Mouse (Mus musculus): Measurements from ENCODE around the gene 5730596B20Rik. TPM values are rescaled to one million over a fixed set of nuclear protein-coding genes. Genes with fewer than 3 reads are reported as not detected.

The 5730596B20Rik gene
- polyA plus RNA-seq (2012; ENCODE audit: low replicate concordance), result not detected in 2 replicates

GRCm38 (mm10) chr6:52177061-52177735, at the start of gene 5730596B20Rik:
Gene 5730596B20Rik (plus strand): TSS chr6:52177498.

DNA sequence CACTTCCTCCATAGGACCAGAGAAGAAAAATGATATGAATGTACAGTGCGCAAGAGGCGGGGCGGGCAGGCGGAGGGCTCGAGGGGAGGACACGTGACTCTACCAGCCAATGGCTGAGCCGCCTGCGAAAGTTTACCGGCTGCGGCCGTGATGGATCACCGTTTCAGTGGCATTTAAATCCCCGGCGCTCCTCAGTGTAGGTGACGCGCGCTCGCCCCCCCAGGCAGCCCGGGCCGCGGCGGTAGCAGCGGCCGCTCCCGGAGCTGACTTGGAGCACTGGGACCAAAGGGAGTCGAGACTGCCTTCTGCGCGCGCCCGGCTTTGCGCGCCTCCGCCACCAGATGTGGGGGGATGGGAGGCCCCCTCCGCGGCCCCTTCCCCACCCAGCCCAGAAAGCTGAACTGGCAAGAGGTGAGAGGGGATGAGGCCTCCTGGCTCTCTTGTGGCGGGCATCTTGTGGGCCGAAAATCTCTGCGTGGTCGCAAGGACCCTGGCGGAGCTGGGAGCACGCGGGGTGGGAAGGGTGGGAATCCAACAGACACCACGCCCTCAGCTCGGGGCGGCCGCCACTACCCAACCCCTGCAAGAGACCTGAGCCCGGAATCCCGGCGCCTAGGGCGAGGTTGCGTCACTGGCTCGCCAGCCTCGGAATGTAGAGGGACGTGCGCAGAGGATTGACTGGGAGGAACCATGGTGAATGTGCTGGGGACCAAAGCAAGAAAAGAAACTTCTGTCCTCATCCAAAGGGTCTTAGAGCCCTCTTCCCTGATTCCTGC, 18.8 kb upstream of the 5730596B20Rik start, which contains the start of gene Hoxa1:
Hoxa1 (minus strand) TSS at position 42 of the 776 bp plus-strand sequence.

DNA sequence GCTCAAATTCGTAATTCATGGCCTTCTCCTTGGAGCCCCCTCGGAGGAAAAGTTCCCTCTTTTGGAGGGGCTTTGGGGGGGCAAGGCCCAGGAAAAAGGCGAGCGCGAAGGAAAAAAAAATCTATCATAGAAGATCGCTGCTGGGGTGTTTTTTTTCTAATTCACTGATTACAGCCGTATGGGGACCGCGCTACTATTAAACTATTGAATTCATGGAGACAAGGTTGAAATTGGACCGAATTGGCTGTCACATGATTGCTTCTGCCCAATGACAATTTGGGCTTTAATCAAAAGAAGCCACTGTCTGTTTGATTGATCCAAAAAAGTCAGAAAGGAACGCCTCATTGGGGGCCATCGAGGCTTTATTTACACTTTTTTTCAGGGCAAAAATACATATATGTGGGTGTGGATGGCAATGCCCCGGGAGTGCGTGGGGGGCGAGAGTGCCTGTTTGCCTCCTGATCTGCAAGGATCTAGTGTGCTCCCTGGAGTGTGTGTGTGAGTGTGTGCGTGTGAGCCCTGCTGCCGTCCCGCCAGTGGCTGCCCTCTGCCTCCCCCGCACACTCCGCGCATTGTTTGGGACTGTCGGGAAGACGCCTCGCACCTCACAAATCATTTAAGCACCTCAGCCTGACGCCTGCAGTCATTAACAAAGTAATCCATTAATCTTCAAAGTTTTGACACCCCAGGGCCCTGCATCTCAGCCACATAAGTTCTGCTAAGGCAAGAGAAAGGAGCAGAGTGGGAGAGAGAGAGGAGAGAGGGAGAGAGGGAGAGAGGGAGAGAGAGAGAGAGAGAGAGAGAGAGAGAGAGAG, 12.5 kb upstream of the 5730596B20Rik start, which contains the start of gene Hoxa2:
Hoxa2 (minus strand) TSS at position 206 of the 815 bp plus-strand sequence.

DNA sequence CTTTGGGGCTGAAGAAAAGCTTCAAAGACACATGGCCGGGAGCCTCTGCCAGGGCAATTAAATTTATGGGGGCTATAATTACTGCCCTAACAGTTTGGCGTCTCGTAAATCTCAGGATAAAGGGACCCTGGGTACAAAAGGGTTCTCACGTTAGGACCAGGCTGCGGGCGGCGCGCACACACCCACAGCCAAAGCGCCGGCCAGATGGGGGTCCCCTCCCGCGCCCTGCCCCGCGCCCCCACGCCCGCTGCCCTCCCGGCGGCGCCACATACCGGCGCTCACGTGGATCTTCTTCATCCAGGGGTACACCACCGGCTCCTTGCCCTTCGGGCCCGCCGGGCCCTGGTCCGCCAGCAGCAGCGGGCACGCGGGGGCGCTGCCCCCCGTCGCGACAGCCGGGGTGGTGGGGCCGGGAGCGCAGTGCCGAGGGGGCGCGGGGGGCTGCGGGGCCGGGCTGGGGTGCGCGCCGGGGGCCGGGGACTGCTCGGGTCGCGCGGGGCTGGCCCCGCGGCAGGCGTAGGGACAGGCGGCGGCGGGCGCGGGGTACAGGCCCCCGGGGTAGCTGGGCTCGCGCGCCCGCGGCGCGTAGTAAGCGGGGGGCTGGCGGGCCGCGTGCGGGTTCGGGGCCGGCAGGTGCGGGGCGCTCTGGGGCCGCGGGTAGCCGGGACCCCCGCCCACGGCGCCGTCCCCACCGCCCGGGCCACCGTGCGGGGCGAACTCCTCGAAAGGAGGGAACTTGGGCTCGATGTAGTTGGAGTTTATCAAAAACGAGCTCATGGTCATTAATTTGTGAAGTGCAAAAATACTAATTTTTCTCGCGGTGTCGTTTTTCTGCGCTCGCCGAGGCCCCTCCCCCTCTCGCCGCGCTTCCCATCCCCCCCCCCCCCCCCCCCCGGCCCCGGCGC, 13.9 kb downstream of the 5730596B20Rik start, which contains the start of gene Hoxa4:
Hoxa4 (minus strand) TSS at position 848 of the 905 bp plus-strand sequence.

GRCm38 (mm10) chr6:52204050-52204752, 26.9 kb downstream of the 5730596B20Rik start, which contains the start of gene Hoxa5:
Gene Hoxa5 (minus strand): TSS chr6:52204587.

DNA sequence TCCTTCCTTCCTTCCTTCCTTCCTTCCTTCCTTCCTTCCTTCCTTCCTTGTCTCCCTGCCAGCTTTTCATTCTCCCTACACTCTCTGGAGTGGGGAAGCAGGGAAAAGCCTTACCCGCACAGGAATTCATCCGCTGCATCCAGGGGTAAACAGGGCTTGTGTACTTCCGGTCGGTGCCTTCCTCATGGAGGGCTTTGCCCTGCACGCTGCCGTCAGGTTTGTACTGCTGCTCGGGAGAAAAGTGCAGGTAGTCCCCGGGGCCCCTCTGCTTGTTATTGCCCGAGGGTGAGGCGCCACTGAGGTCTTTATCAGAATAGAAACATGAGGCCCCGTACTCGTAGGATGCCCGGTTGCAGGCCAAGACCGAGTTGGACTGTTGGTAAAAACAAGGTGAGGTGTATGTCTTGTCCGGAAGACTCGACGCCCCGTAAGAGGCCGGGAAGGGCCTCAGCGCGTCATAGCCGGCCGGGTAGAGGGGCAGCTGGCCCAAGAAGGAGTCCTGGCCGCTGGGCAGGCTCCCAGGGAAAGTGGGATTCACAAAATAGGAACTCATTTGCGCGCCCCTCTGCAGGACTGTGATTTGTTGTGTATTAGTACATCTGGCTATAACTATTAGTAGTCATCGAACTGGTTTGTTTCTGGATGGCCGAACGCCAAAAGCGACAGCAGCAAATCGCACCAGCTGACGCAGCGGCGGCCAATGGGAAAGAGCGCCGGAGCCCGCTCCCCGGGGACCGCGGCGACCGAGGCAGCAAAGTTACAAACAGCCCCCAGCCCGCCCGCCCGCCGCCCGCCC, 31.0 kb downstream of the 5730596B20Rik start, which contains the start of gene Hoxa6:
Hoxa6 (minus strand) TSS at position 651 of the 796 bp plus-strand sequence.

GRCm38 (mm10) chr6:52213119-52213986, 36.1 kb downstream of the 5730596B20Rik start, which contains the start of the genes Hoxa3 and Gm28308:
Gene Hoxa3 (minus strand): TSS chr6:52213336.
Gene Gm28308 (minus strand): TSS chr6:52213339.

DNA sequence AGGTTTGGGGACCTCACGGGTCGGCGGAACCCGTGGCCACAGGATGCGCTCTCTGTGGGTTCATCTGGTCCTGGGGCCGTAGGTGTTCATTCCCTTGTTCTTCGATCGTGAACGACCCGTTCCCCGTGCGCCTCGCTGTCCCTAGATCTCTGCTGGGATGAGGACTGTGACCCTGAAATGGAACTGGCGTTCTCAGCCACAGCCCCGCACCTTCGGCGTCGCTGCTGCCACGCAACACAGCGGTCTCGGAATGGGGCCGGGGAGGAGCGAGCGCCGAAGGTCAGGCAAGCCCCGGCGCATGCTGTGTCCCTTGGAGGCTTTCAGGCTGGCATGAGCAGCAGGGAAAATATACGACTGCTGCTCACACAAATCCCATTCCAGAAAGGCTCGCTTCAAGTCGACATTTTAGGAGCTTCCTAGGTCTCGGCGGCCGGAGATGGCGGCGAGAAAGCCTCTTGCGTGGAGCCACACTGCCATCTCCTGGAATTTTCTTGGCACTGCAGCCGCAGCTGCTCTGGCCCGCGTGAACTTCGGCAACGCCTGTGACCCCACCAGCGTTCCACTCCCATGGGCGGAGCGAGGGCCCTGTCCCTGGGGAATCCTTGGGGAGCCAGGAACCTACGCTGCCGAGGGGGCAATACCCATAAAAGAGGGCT, 44.2 kb downstream of the 5730596B20Rik start, which contains the start of gene Hoxa7:
Hoxa7 (minus strand) TSS at position 518 of the 656 bp plus-strand sequence.

Other genes starting within 250 kb of the 5730596B20Rik start
- 1.1 and 1.7 TPM in 2 replicates for gene Skap2, start 164.9 kb upstream of the 5730596B20Rik start, polyA plus RNA-seq (2012; ENCODE audit: low replicate concordance)
- 0.20 TPM in 1 of 2 replicates, not detected in the other for gene Hoxa1, start 19.2 kb upstream of the 5730596B20Rik start, polyA plus RNA-seq (2012; ENCODE audit: low replicate concordance)
- gene Hoxa2, start 12.7 kb upstream of the 5730596B20Rik start, polyA plus RNA-seq (2012; ENCODE audit: low replicate concordance), result 0.13 TPM in 1 of 2 replicates, not detected in the other
- 0.54 and 0.97 TPM in 2 replicates for gene Hoxa4, start 14.3 kb downstream of the 5730596B20Rik start, polyA plus RNA-seq (2012; ENCODE audit: low replicate concordance)
- 0.72 and 1.1 TPM in 2 replicates for gene Hoxa5, start 27.1 kb downstream of the 5730596B20Rik start, polyA plus RNA-seq (2012; ENCODE audit: low replicate concordance)
- 0.71 TPM in 1 of 2 replicates, not detected in the other for gene Hoxa6, start 31.2 kb downstream of the 5730596B20Rik start, polyA plus RNA-seq (2012; ENCODE audit: low replicate concordance)
- 1.1 and 1.2 TPM in 2 replicates for gene Hoxa3, start 35.8 kb downstream of the 5730596B20Rik start, polyA plus RNA-seq (2012; ENCODE audit: low replicate concordance)
- gene Gm28308, start 35.8 kb downstream of the 5730596B20Rik start, polyA plus RNA-seq (2012; ENCODE audit: low replicate concordance), result not detected in 2 replicates
- 0.19 and 0.96 TPM in 2 replicates for gene Hoxa7, start 44.4 kb downstream of the 5730596B20Rik start, polyA plus RNA-seq (2012; ENCODE audit: low replicate concordance)
- gene Hoxa9, start 53.6 kb downstream of the 5730596B20Rik start, polyA plus RNA-seq (2012; ENCODE audit: low replicate concordance), result 1.9 and 2.5 TPM in 2 replicates
- 0.11 and 0.28 TPM in 2 replicates for gene Hoxa10, start 63.4 kb downstream of the 5730596B20Rik start, polyA plus RNA-seq (2012; ENCODE audit: low replicate concordance)
- not detected in 2 replicates for gene Hoxa11, start 68.3 kb downstream of the 5730596B20Rik start, polyA plus RNA-seq (2012; ENCODE audit: low replicate concordance)
- gene Hoxa13, start 83.4 kb downstream of the 5730596B20Rik start, polyA plus RNA-seq (2012; ENCODE audit: low replicate concordance), result not detected in 2 replicates
- gene Evx1, start 136.0 kb downstream of the 5730596B20Rik start, polyA plus RNA-seq (2012; ENCODE audit: low replicate concordance), result not detected in 2 replicates

Measured in leukemia stem cell, adult 10-12 weeks (primary cell).